Comparison of ENCODE assay signal across 8 mouse cellular contexts in genomic region chr9:20726134-20726858, GRCm38 (mm10). TPM values are rescaled to one million over a fixed set of nuclear protein-coding genes. Genes with fewer than 3 reads are reported as not detected.
DNase-seq lines count a peak whose midpoint lies in the region; ATAC-seq lines count a peak whose summit lies in the region.

No protein-coding gene starts in this region.

- H3K4me1 ChIP-seq in heart, embryonic 10.5 days: peaks cover 21% of the 10 kb centered on the region
- peaks cover 18% of the 10 kb centered on the region for H3K4me1 ChIP-seq in intestine, embryonic 15.5 days (replicated peaks)
- peaks cover 45% of the 10 kb centered on the region for H3K4me1 ChIP-seq in neural tube, embryonic 15.5 days

- ATAC-seq in intestine, embryonic 15.5 days: no peak; the same call in 1 of the 2 replicates
- ATAC-seq in neural tube, embryonic 15.5 days (ENCODE audit: low FRiP score): peak; percentile 42

- intact Hi-C loops in heart, postnatal 36 days (cut with DNase I): loop anchor here (5.0 kb wide), 1 partner anchor 259 kb away; no protein-coding TSS in a partner anchor

- H3K4me3 ChIP-seq in heart, embryonic 10.5 days: peak overlapping the region; percentile 75
- peak overlapping the region; percentile 48 for H3K4me3 ChIP-seq in intestine, embryonic 15.5 days (replicated peaks)
- H3K4me3 ChIP-seq in neural tube, embryonic 15.5 days (replicated peaks): peak overlapping the region; percentile 60

- H3K27ac ChIP-seq in heart, embryonic 10.5 days: no peak overlapping the region
- H3K27ac ChIP-seq in intestine, embryonic 15.5 days: no peak overlapping the region
- peak overlapping the region; percentile 19; the same call in 1 of the 2 replicates for H3K27ac ChIP-seq in neural tube, embryonic 15.5 days (replicated peaks)

- H3K4me2 ChIP-seq in intestine, embryonic 15.5 days (replicated peaks): peak overlapping the region; percentile 97
- H3K4me2 ChIP-seq in neural tube, embryonic 15.5 days: peak overlapping the region; percentile 96

- DNase-seq in heart, embryonic 10.5 days (ENCODE audit: low spot score): no peak
- DNase-seq in heart, postnatal 36 days: no peak
- DNase-seq in right cerebral cortex, postnatal 14 days: peak; percentile 38
- DNase-seq in right cerebral cortex, postnatal 36 days (ENCODE audit: low spot score in 2 of 2): no peak
- DNase-seq in T-cell, adult 2 months (ENCODE audit: low spot score): no peak
- DNase-seq in layer of hippocampus, adult 11-12 months (ENCODE audit: low spot score): no peak

- H3K27me3 ChIP-seq in heart, embryonic 10.5 days (ENCODE audit: insufficient read depth, poor library complexity, severe bottlenecking): peaks cover 77% of the 10 kb centered on the region
- peaks cover 46% of the 10 kb centered on the region for H3K27me3 ChIP-seq in intestine, embryonic 15.5 days (replicated peaks)
- H3K27me3 ChIP-seq in neural tube, embryonic 15.5 days (replicated peaks): no peaks in the 10 kb centered on the region

- 3% methylated on average over 42 of the region's 42 CpGs for WGBS in heart, embryonic 10.5 days
- 1% methylated on average over 42 of the region's 42 CpGs for WGBS in intestine, embryonic 15.5 days
- 2% methylated on average over 42 of the region's 42 CpGs for WGBS in neural tube, embryonic 15.5 days

- H3K9ac ChIP-seq in intestine, embryonic 15.5 days: 0 out of 2 replicates have a peak overlapping the region, but pooled peaks have one; percentile 23
- peak overlapping the region; percentile 67 for H3K9ac ChIP-seq in neural tube, embryonic 15.5 days (replicated peaks)

- no peaks in the 10 kb centered on the region for H3K9me3 ChIP-seq in heart, embryonic 10.5 days
- no peaks in the 10 kb centered on the region; the same call in 1 of the 2 replicates for H3K9me3 ChIP-seq in intestine, embryonic 15.5 days
- H3K9me3 ChIP-seq in neural tube, embryonic 15.5 days (replicated peaks): no peaks in the 10 kb centered on the region

- H3K36me3 ChIP-seq in heart, embryonic 10.5 days: no peaks in the 10 kb centered on the region
- no peaks in the 10 kb centered on the region for H3K36me3 ChIP-seq in intestine, embryonic 15.5 days
- no peaks in the 10 kb centered on the region for H3K36me3 ChIP-seq in neural tube, embryonic 15.5 days

RNA-seq across cellular contexts. Expression of gene Olfm2, which starts 19.9 kb away (rescaled TPM):
- 1.3 and 3.2 TPM in 2 replicates for polyA plus RNA-seq in heart, embryonic 10.5 days (2016; fragmentation: Nextera tagmentation; extraction: Ambion mirVana)
- total RNA-seq in heart, postnatal 36 days (2021): under 1 TPM; 0.19 to 0.31 TPM
- 8.1 and 8.8 TPM in 2 replicates for polyA plus RNA-seq in intestine, embryonic 15.5 days (2015; fragmentation: Nextera tagmentation; extraction: Ambion mirVana)
- polyA plus RNA-seq in neural tube, embryonic 15.5 days (2015; fragmentation: Nextera tagmentation; extraction: Ambion mirVana): 190 and 224 TPM in 2 replicates

Comparison
In these comparisons a context has a peak if more than half of its experiments do, and no peak if none do; other contexts are left out.
1. RNA of gene Olfm2, which starts 19.9 kb away (polyA plus RNA-seq): 190 to 224 TPM in neural tube, embryonic 15.5 days; 8.1 to 8.8 TPM in intestine, embryonic 15.5 days and 1.3 to 3.2 TPM in heart, embryonic 10.5 days; every median in the first group is over 10 times any median in the second.
2. Peak in every context shown above with its lines, with median percentiles within 50 percentile points of each other: H3K4me3 ChIP-seq.